Mouse (Mus musculus) hindbrain, embryonic 15.5 days (tissue): ENCODE results near the gene Tdg. TPM values are rescaled to one million over a fixed set of nuclear protein-coding genes. Genes with fewer than 3 reads are reported as not detected.

Experiments
- ATAC-seq: fragments of 200-750 bp; cut with Nextera tagmentation; 2 replicates; pipeline ENCODE4 v1.8.0; 2017; ENCODE audit warnings: low read depth, moderate number of reproducible peaks, moderate TSS enrichment; ENCODE audit not compliant: low FRiP score
- H3K27ac ChIP-seq: fragments of 300-500 bp; sonication (generic); replicated peaks from 2 replicates; pipeline ENCODE4 v1.5.1; 2015; ENCODE audit warnings: mild to moderate bottlenecking, inconsistent platforms
- H3K27me3 ChIP-seq: fragments of 300-500 bp; sonication (generic); 2 replicates; pipeline ENCODE4 v1.6.1; 2015; ENCODE audit warnings: control low read depth, inconsistent platforms
- H3K36me3 ChIP-seq: fragments of 300-500 bp; sonication (generic); 2 replicates; pipeline ENCODE4 v1.6.1; 2015; ENCODE audit warnings: control low read depth, inconsistent platforms
- H3K4me1 ChIP-seq: fragments of 300-500 bp; sonication (generic); replicated peaks from 2 replicates; pipeline ENCODE4 v1.6.1; 2015; ENCODE audit warnings: control low read depth, inconsistent platforms
- H3K4me2 ChIP-seq: fragments of 300-500 bp; sonication (generic); 2 replicates; pipeline ENCODE4 v1.6.1; 2015; ENCODE audit warnings: moderate library complexity, mild to moderate bottlenecking, inconsistent platforms
- H3K4me3 ChIP-seq: fragments of 300-500 bp; sonication (generic); 2 replicates; pipeline ENCODE4 v1.5.1; 2015; ENCODE audit warnings: mild to moderate bottlenecking, inconsistent platforms
- H3K9ac ChIP-seq: fragments of 300-500 bp; sonication (generic); 2 replicates; pipeline ENCODE4 v1.6.1; 2015; ENCODE audit warnings: inconsistent platforms
- H3K9me3 ChIP-seq: fragments of 300-500 bp; sonication (generic); 2 replicates; pipeline ENCODE4 v1.6.1; 2016; ENCODE audit warnings: control low read depth, inconsistent platforms
- WGBS: fragments of 180-500 bp; shearing (Covaris S2); methylation state at CpG from one replicate; pipeline ENCODE4 v1.1.7; 2015; 5-methylcytosine and 5-hydroxymethylcytosine counted together
- polyA plus RNA-seq: library from polyadenylated mRNA; unstranded; fragments of >200 nt; fragmentation: Nextera tagmentation; extraction: Ambion mirVana; gene quantifications from 2 replicates; pipeline ENCODE4 v1.2.1, GENCODE M21; 2015

Tdg gene
- polyA plus RNA-seq, 1 experiment from 2014 or later = 153 TPM

GRCm38 (mm10) chr10:82666436-82667234 lies 37.0 kb downstream of the Tdg start:
- WGBS = 22% methylated on average over 22 of the region's 22 CpGs

GRCm38 (mm10) chr10:82670205-82670604 lies 40.6 kb downstream of the Tdg start:
- Histone ChIP-seq H3K27ac (no peak overlapping the region), H3K4me1 (peaks cover 4% of the 10 kb centered on the region), H3K9ac (no peak overlapping the region), H3K9me3 (no peaks in the 10 kb centered on the region), H3K27me3 (no peaks in the 10 kb centered on the region), H3K4me2 (no peak overlapping the region), H3K4me3 (no peak overlapping the region), H3K36me3 (no peaks in the 10 kb centered on the region)
- 62% methylated on average over 6 of the region's 6 CpGs for WGBS
- ATAC-seq = no peak

More at GRCm38 (mm10) chr10:82666436-82667234, 37.0 kb downstream of the Tdg start:
- peak overlapping the region; percentile 46 for H3K4me2 ChIP-seq
- H3K27ac ChIP-seq = no peak overlapping the region
- H3K9me3 ChIP-seq = no peaks in the 10 kb centered on the region
- H3K36me3 ChIP-seq = no peaks in the 10 kb centered on the region
- no peak overlapping the region for H3K4me3 ChIP-seq
- peak; percentile 90 for ATAC-seq
- no peak overlapping the region for H3K9ac ChIP-seq
- H3K27me3 ChIP-seq = no peaks in the 10 kb centered on the region
- peaks cover 4% of the 10 kb centered on the region for H3K4me1 ChIP-seq

- Histone ChIP-seq H3K4me2 (no peak overlapping the region), H3K4me1 (no peaks in the 10 kb centered on the region), H3K36me3 (no peaks in the 10 kb centered on the region), H3K9me3 (no peaks in the 10 kb centered on the region), H3K27me3 (no peaks in the 10 kb centered on the region), H3K9ac (no peak overlapping the region), H3K27ac (no peak overlapping the region), H3K4me3 (no peak overlapping the region)
- 0 out of 2 replicates have a peak, but pooled peaks have one; percentile 15 for ATAC-seq
- WGBS = 77% methylated on average over 6 of the region's 6 CpGs
These were observed 47.3 kb downstream of the Tdg start for GRCm38 (mm10) chr10:82676949-82677348.

GRCm38 (mm10) chr10:82680769-82681168 lies 51.1 kb downstream of the Tdg start:
- H3K27me3 ChIP-seq = no peaks in the 10 kb centered on the region
- no peak overlapping the region for H3K4me2 ChIP-seq
- WGBS = 92% methylated on average over 5 of the region's 5 CpGs
- no peaks in the 10 kb centered on the region for H3K4me1 ChIP-seq
- no peak overlapping the region for H3K27ac ChIP-seq
- H3K9ac ChIP-seq = no peak overlapping the region
- H3K4me3 ChIP-seq = no peak overlapping the region
- no peaks in the 10 kb centered on the region for H3K36me3 ChIP-seq
- no peak for ATAC-seq
- H3K9me3 ChIP-seq = no peaks in the 10 kb centered on the region

GRCm38 (mm10) chr10:82681639-82682038 lies 52.0 kb downstream of the Tdg start:
- WGBS = 82% methylated on average over 7 of the region's 7 CpGs
- Histone ChIP-seq H3K9me3 (no peaks in the 10 kb centered on the region), H3K4me1 (no peaks in the 10 kb centered on the region), H3K36me3 (no peaks in the 10 kb centered on the region), H3K27me3 (no peaks in the 10 kb centered on the region), H3K9ac (no peak overlapping the region), H3K4me3 (no peak overlapping the region), H3K27ac (no peak overlapping the region), H3K4me2 (no peak overlapping the region)
- ATAC-seq = no peak

- no peaks in the 10 kb centered on the region for H3K27me3 ChIP-seq
- H3K27ac ChIP-seq = no peak overlapping the region
- H3K9ac ChIP-seq = no peak overlapping the region
- no peak overlapping the region for H3K4me3 ChIP-seq
- no peak overlapping the region for H3K4me2 ChIP-seq
- no peaks in the 10 kb centered on the region; the same call in 1 of the 2 replicates for H3K4me1 ChIP-seq
- 87% methylated on average over 2 of the region's 2 CpGs for WGBS
- H3K9me3 ChIP-seq = no peaks in the 10 kb centered on the region
- no peak for ATAC-seq
- H3K36me3 ChIP-seq = no peaks in the 10 kb centered on the region
These were observed 55.8 kb downstream of the Tdg start for GRCm38 (mm10) chr10:82685440-82685839.

GRCm38 (mm10) chr10:82689681-82690211 lies 60.1 kb downstream of the Tdg start:
- H3K27ac ChIP-seq = no peak overlapping the region
- H3K27me3 ChIP-seq = no peaks in the 10 kb centered on the region
- no peaks in the 10 kb centered on the region for H3K9me3 ChIP-seq
- no peak for ATAC-seq
- H3K4me1 ChIP-seq = no peaks in the 10 kb centered on the region; the same call in 1 of the 2 replicates
- H3K36me3 ChIP-seq = no peaks in the 10 kb centered on the region
- 81% methylated on average over 7 of the region's 7 CpGs for WGBS
- no peak overlapping the region for H3K4me3 ChIP-seq
- no peak overlapping the region for H3K4me2 ChIP-seq
- no peak overlapping the region for H3K9ac ChIP-seq

GRCm38 (mm10) chr10:82690494-82690893 lies 60.9 kb downstream of the Tdg start, which contains the start of gene Glt8d2:
TSS of gene Glt8d2 (minus strand) at chr10:82690650.
- peak within 1 kb of the TSS; percentile 8; the same call in 1 of the 2 replicates for H3K9ac ChIP-seq

GRCm38 (mm10) chr10:82695956-82696355 lies 66.3 kb downstream of the Tdg start, which contains the start of gene Hcfc2:
TSS of gene Hcfc2 (plus strand) at chr10:82696160.
- no peak within 1 kb of the TSS for H3K27ac ChIP-seq
- H3K4me3 ChIP-seq = no peak within 1 kb of the TSS
- 83% methylated on average over 5 of the region's 5 CpGs for WGBS
- ATAC-seq = no peak
- H3K9ac ChIP-seq = no peak within 1 kb of the TSS
- H3K9me3 ChIP-seq = no peaks in the 10 kb centered on the region
- H3K4me1 ChIP-seq = peaks cover 17% of the 10 kb centered on the region
- no peaks in the 10 kb centered on the region for H3K27me3 ChIP-seq
- no peak within 1 kb of the TSS for H3K4me2 ChIP-seq
- H3K36me3 ChIP-seq = no peaks in the 10 kb centered on the region

More at GRCm38 (mm10) chr10:82690494-82690893, 60.9 kb downstream of the Tdg start, which contains the start of gene Glt8d2:
- peak within 1 kb of the TSS; percentile 50 for H3K4me2 ChIP-seq
- no peak within 1 kb of the TSS for H3K27ac ChIP-seq
- no peaks in the 10 kb centered on the region for H3K27me3 ChIP-seq
- H3K4me3 ChIP-seq = peak within 1 kb of the TSS; percentile 11
- ATAC-seq = no peak
- 13% methylated on average over 14 of the region's 14 CpGs for WGBS
- H3K4me1 ChIP-seq = no peaks in the 10 kb centered on the region; the same call in 1 of the 2 replicates
- H3K9me3 ChIP-seq = no peaks in the 10 kb centered on the region
- no peaks in the 10 kb centered on the region for H3K36me3 ChIP-seq

- Histone ChIP-seq H3K4me1 (peaks cover 19% of the 10 kb centered on the region), H3K36me3 (peaks cover 4% of the 10 kb centered on the region; the same call in 1 of the 2 replicates), H3K27me3 (no peaks in the 10 kb centered on the region), H3K4me3 (no peak overlapping the region), H3K9me3 (no peaks in the 10 kb centered on the region), H3K9ac (no peak overlapping the region), H3K27ac (no peak overlapping the region), H3K4me2 (no peak overlapping the region)
- no peak for ATAC-seq
- 74% methylated on average over 4 of the region's 4 CpGs for WGBS
These were observed 66.9 kb downstream of the Tdg start for GRCm38 (mm10) chr10:82696453-82697079.

GRCm38 (mm10) chr10:82697305-82697898 lies 67.8 kb downstream of the Tdg start:
- Histone ChIP-seq H3K4me3 (no peak overlapping the region), H3K36me3 (peaks cover 9% of the 10 kb centered on the region), H3K9me3 (no peaks in the 10 kb centered on the region), H3K9ac (no peak overlapping the region), H3K27ac (no peak overlapping the region), H3K4me2 (no peak overlapping the region), H3K4me1 (peaks cover 19% of the 10 kb centered on the region), H3K27me3 (no peaks in the 10 kb centered on the region)
- no peak for ATAC-seq
- 85% methylated on average over 3 of the region's 3 CpGs for WGBS
